Mouse (Mus musculus) cerebellum, adult 9-11 months (tissue): ENCODE measurements at regions not wholly inside any gene's neighbourhood (a gene's known extent, or its start where the extent isn't known, plus 50 kb on each side); places are given as distances from the start of the nearest gene placed in this dataset.

Experiments used
- DNase-seq: peaks from one replicate; pipeline ENCODE4 v3.0.0; 2022

GRCm38 (mm10) chr19:36178828-36179251 is 58.9 kb upstream of the Ankrd1 start:
- DNase-seq, result no peak

GRCm38 (mm10) chr19:36180329-36180728 is 60.4 kb upstream of the Ankrd1 start:
- peak; percentile 42 for DNase-seq

- DNase-seq, result no peak
Observed at GRCm38 (mm10) chr19:36181535-36181934, 61.6 kb upstream of the Ankrd1 start.

- peak; percentile 28 for DNase-seq
Observed at GRCm38 (mm10) chr19:36183127-36183526, 63.2 kb upstream of the Ankrd1 start.

GRCm38 (mm10) chr19:36189662-36190061 is 69.8 kb upstream of the Ankrd1 start:
- no peak for DNase-seq

- DNase-seq, result no peak
Observed at GRCm38 (mm10) chr19:36191641-36192040, 71.7 kb upstream of the Ankrd1 start.

- DNase-seq, result no peak
Observed at GRCm38 (mm10) chr19:36204269-36204668, 84.4 kb upstream of the Ankrd1 start.

GRCm38 (mm10) chr19:36204965-36205718 is 85.2 kb upstream of the Ankrd1 start:
- DNase-seq, result no peak

GRCm38 (mm10) chr19:36207735-36208288 is 87.9 kb upstream of the Ankrd1 start:
- no peak for DNase-seq

GRCm38 (mm10) chr19:36208419-36208818 is 88.5 kb upstream of the Ankrd1 start:
- DNase-seq, result no peak

- DNase-seq, result no peak
Observed at GRCm38 (mm10) chr19:36213461-36213860, 93.6 kb upstream of the Ankrd1 start.

GRCm38 (mm10) chr19:36214188-36214968 is 94.5 kb upstream of the Ankrd1 start:
- DNase-seq, result no peak

GRCm38 (mm10) chr19:36217177-36217576 is 97.3 kb upstream of the Ankrd1 start:
- no peak for DNase-seq

- DNase-seq, result no peak
Observed at GRCm38 (mm10) chr19:36217605-36218004, 97.7 kb upstream of the Ankrd1 start.

GRCm38 (mm10) chr19:36218921-36219320 is 99.0 kb upstream of the Ankrd1 start:
- DNase-seq, result peak; percentile 6

GRCm38 (mm10) chr19:36221104-36221503 is 101.2 kb upstream of the Ankrd1 start:
- DNase-seq, result no peak

- no peak for DNase-seq
Observed at GRCm38 (mm10) chr19:36221596-36221995, 101.7 kb upstream of the Ankrd1 start.

GRCm38 (mm10) chr19:36222198-36222597 is 102.3 kb upstream of the Ankrd1 start:
- DNase-seq, result no peak

- DNase-seq, result no peak
Observed at GRCm38 (mm10) chr19:36224518-36224917, 104.6 kb upstream of the Ankrd1 start.

GRCm38 (mm10) chr19:36225612-36226011 is 105.7 kb upstream of the Ankrd1 start:
- DNase-seq, result no peak

GRCm38 (mm10) chr19:36227418-36228160 is 107.7 kb upstream of the Ankrd1 start:
- DNase-seq, result no peak

- no peak for DNase-seq
Observed at GRCm38 (mm10) chr19:36229315-36229714, 109.4 kb upstream of the Ankrd1 start.

GRCm38 (mm10) chr19:36229941-36230340 is 110.0 kb upstream of the Ankrd1 start:
- DNase-seq, result no peak
